Mouse (Mus musculus) urinary bladder, postnatal 4 days (tissue): ENCODE data around the gene BC049715.

ENCODE experiments used
- DNase-seq, 2 experiments: peaks; one replicate each; pipeline ENCODE4 v3.0.0; 2021 to 2022; ENCODE audit warnings: low spot score in 2 of 2

BC049715 gene

GRCm38 (mm10) chr6:136808631-136809046 lies 18.8 kb upstream of the BC049715 start:
- no peak for DNase-seq

- no peak for DNase-seq
These were observed 18.3 kb upstream of the BC049715 start for GRCm38 (mm10) chr6:136809077-136809476.

- no peak for DNase-seq
These were observed 17.8 kb upstream of the BC049715 start for GRCm38 (mm10) chr6:136809673-136810072.

GRCm38 (mm10) chr6:136811196-136811595 lies 16.2 kb upstream of the BC049715 start:
- DNase-seq: no peak

GRCm38 (mm10) chr6:136813117-136813516 lies 14.3 kb upstream of the BC049715 start:
- no peak for DNase-seq

GRCm38 (mm10) chr6:136815381-136815780 lies 12.0 kb upstream of the BC049715 start:
- DNase-seq: no peak

- DNase-seq: peak in 1 of 2 experiments; percentile 57
These were observed 10.6 kb upstream of the BC049715 start for GRCm38 (mm10) chr6:136816826-136817225.

- DNase-seq: peak in 1 of 2 experiments; percentile 34
These were observed 9.9 kb upstream of the BC049715 start for GRCm38 (mm10) chr6:136817549-136817948.

GRCm38 (mm10) chr6:136820381-136820780 lies 7.0 kb upstream of the BC049715 start:
- DNase-seq: no peak

GRCm38 (mm10) chr6:136821086-136821485 lies 6.3 kb upstream of the BC049715 start:
- DNase-seq: peak in 1 of 2 experiments; percentile 56

GRCm38 (mm10) chr6:136824987-136825386 lies 2.4 kb upstream of the BC049715 start:
- DNase-seq: no peak

- no peak for DNase-seq
These were observed 310 bp upstream of the BC049715 start for GRCm38 (mm10) chr6:136827116-136827515.

GRCm38 (mm10) chr6:136827881-136828561 lies 595 bp downstream of the BC049715 start, which contains the start of gene Wbp11:
Gene Wbp11, minus strand, starts transcription at chr6:136828233.
- DNase-seq: peak; percentile 93 to 95

- no peak for DNase-seq
These were observed 1.3 kb downstream of the BC049715 start for GRCm38 (mm10) chr6:136828681-136829080.

GRCm38 (mm10) chr6:136831712-136832111 lies 4.3 kb downstream of the BC049715 start:
- no peak for DNase-seq

- no peak for DNase-seq
These were observed 7.9 kb downstream of the BC049715 start, which contains the start of gene Smco3 for GRCm38 (mm10) chr6:136835352-136835751. Gene Smco3, minus strand, starts transcription at chr6:136835452.

GRCm38 (mm10) chr6:136837323-136837722 lies 9.9 kb downstream of the BC049715 start:
- DNase-seq: no peak

GRCm38 (mm10) chr6:136844903-136845302 lies 17.5 kb downstream of the BC049715 start:
- DNase-seq: no peak

- no peak for DNase-seq
These were observed 18.5 kb downstream of the BC049715 start for GRCm38 (mm10) chr6:136845706-136846480.

- DNase-seq: no peak
These were observed 19.8 kb downstream of the BC049715 start for GRCm38 (mm10) chr6:136847267-136847666.

- DNase-seq: peak in 1 of 2 experiments; percentile 75
These were observed 20.4 kb downstream of the BC049715 start for GRCm38 (mm10) chr6:136847790-136848189.

- no peak for DNase-seq
These were observed 21.0 kb downstream of the BC049715 start for GRCm38 (mm10) chr6:136848399-136848798.

- DNase-seq: no peak
These were observed 21.5 kb downstream of the BC049715 start for GRCm38 (mm10) chr6:136848971-136849370.
